Mouse (Mus musculus) liver, embryonic 13.5 days (tissue): ENCODE measurements at regions not wholly inside any gene's neighbourhood (a gene's known extent, or its start where the extent isn't known, plus 50 kb on each side); places are given as distances from the start of the nearest gene placed in this dataset.

ENCODE experiments used
- ATAC-seq: fragments of 200-750 bp; cut with Nextera tagmentation; 2 replicates; pipeline ENCODE4 v1.8.0; 2017; ENCODE audit warnings: low read depth, mild to moderate bottlenecking, moderate number of reproducible peaks, moderate library complexity
- DNase-seq: peaks from one replicate; pipeline ENCODE4 v3.0.0; 2022
- H3K27ac ChIP-seq: fragments of 300-500 bp; sonication (generic); 2 replicates; pipeline ENCODE4 v1.5.1; 2015; ENCODE audit warnings: moderate library complexity, mild to moderate bottlenecking, inconsistent platforms
- H3K27me3 ChIP-seq: fragments of 300-500 bp; sonication (generic); 2 replicates; pipeline ENCODE4 v1.6.1; 2015; ENCODE audit warnings: mild to moderate bottlenecking, inconsistent platforms
- H3K36me3 ChIP-seq: fragments of 300-500 bp; sonication (generic); 2 replicates; pipeline ENCODE4 v1.6.1; 2015; ENCODE audit warnings: mild to moderate bottlenecking, inconsistent platforms
- H3K4me1 ChIP-seq: fragments of 300-500 bp; sonication (generic); replicated peaks from 2 replicates; pipeline ENCODE4 v1.6.1; 2015; ENCODE audit warnings: inconsistent platforms
- H3K4me2 ChIP-seq: fragments of 300-500 bp; sonication (generic); 2 replicates; pipeline ENCODE4 v1.6.1; 2015; ENCODE audit warnings: inconsistent platforms, mild to moderate bottlenecking, moderate library complexity
- H3K4me3 ChIP-seq: fragments of 300-500 bp; sonication (generic); replicated peaks from 2 replicates; pipeline ENCODE4 v1.5.1; 2015; ENCODE audit warnings: mild to moderate bottlenecking, inconsistent platforms
- H3K9ac ChIP-seq: fragments of 300-500 bp; sonication (generic); 2 replicates; pipeline ENCODE4 v1.6.1; 2015; ENCODE audit warnings: mild to moderate bottlenecking, inconsistent platforms
- H3K9me3 ChIP-seq: fragments of 300-500 bp; sonication (generic); replicated peaks from 2 replicates; pipeline ENCODE4 v1.6.1; 2016; ENCODE audit warnings: inconsistent platforms
- WGBS: fragments of 180-500 bp; shearing (Covaris S2); methylation state at CpG from one replicate; pipeline ENCODE4 v1.1.7; 2015; ENCODE audit not compliant: insufficient replicate concordance; 5-methylcytosine and 5-hydroxymethylcytosine counted together

DNA sequence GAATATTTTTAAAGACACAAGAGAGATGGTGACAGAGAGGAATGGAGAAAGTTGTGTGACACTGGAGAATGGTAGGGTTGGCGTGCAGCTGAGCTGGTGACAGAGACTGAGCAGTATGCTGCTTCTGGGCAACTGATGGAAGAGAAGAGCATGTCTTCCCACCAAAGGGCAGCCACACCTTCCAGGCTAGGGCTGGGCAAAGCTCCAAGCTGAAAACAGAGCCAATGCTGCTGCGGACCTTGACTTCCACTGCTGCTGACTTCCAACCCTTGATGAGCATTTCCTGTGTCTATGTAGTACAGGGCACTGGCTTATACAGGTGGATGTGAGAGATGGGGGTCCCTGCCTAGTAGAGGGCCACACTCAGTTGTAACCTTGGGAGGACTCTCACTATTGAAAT is 418.7 kb downstream of the Pik3r1 start:
- Histone ChIP-seq H3K4me3 (no peak overlapping the region), H3K4me2 (no peak overlapping the region), H3K36me3 (no peaks in the 10 kb centered on the region), H3K4me1 (no peaks in the 10 kb centered on the region), H3K27ac (no peak overlapping the region), H3K9ac (no peak overlapping the region), H3K27me3 (no peaks in the 10 kb centered on the region), H3K9me3 (no peaks in the 10 kb centered on the region)
- WGBS, result 73% methylated on average over 2 of the region's 2 CpGs
- DNase-seq (no peak), ATAC-seq (no peak)

DNA sequence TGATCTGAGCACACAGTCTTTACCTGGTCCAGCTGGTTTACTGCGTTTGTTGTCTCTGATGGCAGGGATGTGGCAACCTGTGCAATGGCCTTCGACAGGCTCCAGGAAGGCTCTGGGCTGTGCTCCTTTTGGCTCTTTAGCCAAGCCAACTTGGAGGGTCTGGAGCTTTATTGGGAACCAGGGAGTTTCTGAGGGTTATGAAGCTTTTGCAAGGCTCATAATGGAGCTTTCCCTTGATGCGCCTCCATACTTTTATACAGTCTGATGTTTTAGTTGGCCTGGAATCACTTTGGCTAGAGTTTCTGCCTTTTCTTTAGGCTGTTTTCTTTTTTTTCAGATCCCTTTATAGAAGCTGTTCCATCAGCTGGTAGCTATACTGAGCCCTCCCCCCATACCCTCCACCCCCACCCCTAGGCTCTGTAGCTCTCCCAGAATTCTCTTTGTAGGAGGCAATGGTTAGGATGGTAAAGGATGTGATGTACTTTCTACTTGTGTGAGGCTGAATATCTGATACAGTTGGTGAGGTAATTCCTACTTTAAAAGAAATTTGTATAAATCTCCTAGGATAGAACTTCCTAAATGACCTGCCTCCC is 429.6 kb downstream of the Pik3r1 start:
- 69% methylated on average over 3 of the region's 3 CpGs for WGBS

DNA sequence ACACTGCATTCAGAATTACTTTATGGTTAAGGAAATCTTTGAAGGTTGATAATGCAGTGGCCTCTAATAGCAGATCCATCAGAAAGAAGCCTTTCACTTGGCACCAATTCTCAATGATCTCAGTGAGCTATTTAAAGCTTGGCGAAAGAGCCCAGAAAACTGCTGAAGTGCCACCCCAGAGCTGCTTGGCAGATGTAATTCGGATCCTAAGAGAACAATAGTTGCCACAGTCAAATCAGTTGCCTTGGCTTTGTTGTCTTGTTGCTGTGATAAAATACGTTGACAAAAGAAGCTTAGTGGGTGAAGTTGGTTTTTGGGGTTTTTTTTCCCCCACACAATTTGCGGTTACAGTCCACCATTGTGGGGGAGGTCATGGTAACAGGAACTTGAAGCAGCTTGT is 449.4 kb downstream of the Pik3r1 start:
- 62% methylated on average over 4 of the region's 4 CpGs for WGBS
- DNase-seq (no peak), ATAC-seq (no peak)
- H3K27me3 ChIP-seq, result no peaks in the 10 kb centered on the region
- no peaks in the 10 kb centered on the region for H3K36me3 ChIP-seq
- H3K27ac ChIP-seq, result no peak overlapping the region
- H3K9ac ChIP-seq, result no peak overlapping the region
- no peak overlapping the region for H3K4me2 ChIP-seq
- H3K9me3 ChIP-seq, result no peaks in the 10 kb centered on the region
- no peaks in the 10 kb centered on the region for H3K4me1 ChIP-seq
- no peak overlapping the region for H3K4me3 ChIP-seq

More for the DNA sequence above, 429.6 kb downstream of the Pik3r1 start:
- ATAC-seq (no peak), DNase-seq (no peak)
- H3K9ac ChIP-seq, result no peak overlapping the region
- H3K9me3 ChIP-seq, result no peaks in the 10 kb centered on the region
- H3K4me3 ChIP-seq, result no peak overlapping the region
- H3K27ac ChIP-seq, result no peak overlapping the region
- H3K27me3 ChIP-seq, result no peaks in the 10 kb centered on the region
- no peak overlapping the region for H3K4me2 ChIP-seq
- H3K36me3 ChIP-seq, result no peaks in the 10 kb centered on the region
- H3K4me1 ChIP-seq, result no peaks in the 10 kb centered on the region

DNA sequence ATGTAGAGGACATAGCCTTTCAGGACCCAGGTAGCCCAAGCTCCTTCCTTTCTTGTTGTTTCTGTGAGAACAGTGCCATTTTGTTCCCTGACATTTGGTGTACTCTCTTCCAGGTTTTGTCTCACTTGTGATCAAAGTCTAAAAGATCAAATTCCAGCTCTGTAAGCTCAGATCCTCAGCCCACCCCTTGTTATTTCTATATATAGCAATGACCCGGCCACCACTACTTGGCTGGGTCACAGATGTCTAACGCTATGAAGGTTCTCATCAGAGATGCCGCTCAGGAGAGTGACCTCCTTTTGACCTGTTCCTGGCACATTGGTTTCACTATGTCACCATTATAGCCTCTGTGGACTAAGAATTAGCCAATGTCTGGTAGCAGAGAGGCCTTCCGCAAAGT is 451.7 kb downstream of the Pik3r1 start:
- no peak overlapping the region for H3K27ac ChIP-seq
- DNase-seq, result no peak
- no peaks in the 10 kb centered on the region for H3K4me1 ChIP-seq
- no peak overlapping the region for H3K4me2 ChIP-seq
- 77% methylated on average over 4 of the region's 4 CpGs for WGBS
- H3K4me3 ChIP-seq, result no peak overlapping the region
- no peaks in the 10 kb centered on the region for H3K27me3 ChIP-seq
- H3K36me3 ChIP-seq, result no peaks in the 10 kb centered on the region
- H3K9me3 ChIP-seq, result no peaks in the 10 kb centered on the region
- H3K9ac ChIP-seq, result no peak overlapping the region
- no peak for ATAC-seq

- ATAC-seq, result no peak
- Histone ChIP-seq H3K27ac (no peak overlapping the region), H3K27me3 (no peaks in the 10 kb centered on the region), H3K4me3 (no peak overlapping the region), H3K9me3 (no peaks in the 10 kb centered on the region), H3K36me3 (no peaks in the 10 kb centered on the region), H3K4me1 (no peaks in the 10 kb centered on the region), H3K9ac (no peak overlapping the region), H3K4me2 (no peak overlapping the region)
- DNase-seq, result no peak
Measured at GRCm38 (mm10) chr13:101314040-101314439, 454.0 kb downstream of the Pik3r1 start.

DNA sequence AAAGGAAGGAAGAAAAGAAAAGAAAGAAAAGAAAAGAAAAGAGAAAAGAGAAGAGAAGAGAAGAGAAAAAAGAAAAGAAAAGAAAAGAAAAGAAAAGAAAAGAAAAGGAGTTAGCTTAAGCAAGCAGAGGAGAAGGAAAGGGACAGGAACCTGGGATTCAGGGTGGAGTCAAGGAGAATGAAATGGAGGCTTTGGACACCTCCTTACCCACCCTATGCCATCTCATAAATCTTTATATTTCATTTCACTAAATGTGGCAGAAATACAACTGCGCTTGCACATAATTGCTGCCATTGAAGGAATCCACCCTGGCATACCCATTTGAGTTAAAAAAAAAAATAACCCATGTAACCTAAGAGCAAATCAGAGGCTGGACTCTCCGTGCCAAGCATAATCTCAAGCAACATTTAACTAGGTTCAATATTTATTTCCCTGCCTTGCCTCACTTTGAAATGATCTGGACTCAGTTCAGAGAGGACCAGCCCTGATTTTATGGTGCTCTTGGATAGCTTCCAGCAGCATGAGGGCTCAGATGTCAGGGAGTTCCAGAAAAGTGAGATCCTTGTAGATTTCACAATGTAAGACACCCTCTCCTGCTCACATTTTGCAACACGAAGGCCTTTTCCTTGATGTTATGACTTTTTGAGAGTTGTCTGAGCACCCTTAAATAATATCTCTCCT is 456.2 kb downstream of the Pik3r1 start:
- H3K4me2 ChIP-seq, result no peak overlapping the region
- H3K9ac ChIP-seq, result no peak overlapping the region
- H3K4me3 ChIP-seq, result no peak overlapping the region
- no peaks in the 10 kb centered on the region for H3K4me1 ChIP-seq
- no peaks in the 10 kb centered on the region for H3K36me3 ChIP-seq
- no peaks in the 10 kb centered on the region for H3K9me3 ChIP-seq
- no peak overlapping the region for H3K27ac ChIP-seq
- ATAC-seq, result no peak
- H3K27me3 ChIP-seq, result no peaks in the 10 kb centered on the region
- WGBS, result 61% methylated on average over 3 of the region's 3 CpGs
- no peak for DNase-seq

- 36% methylated on average over 5 of the region's 5 CpGs for WGBS
- no peaks in the 10 kb centered on the region for H3K9me3 ChIP-seq
Measured at GRCm38 (mm10) chr13:101308724-101309123, 459.3 kb downstream of the Pik3r1 start.

DNA sequence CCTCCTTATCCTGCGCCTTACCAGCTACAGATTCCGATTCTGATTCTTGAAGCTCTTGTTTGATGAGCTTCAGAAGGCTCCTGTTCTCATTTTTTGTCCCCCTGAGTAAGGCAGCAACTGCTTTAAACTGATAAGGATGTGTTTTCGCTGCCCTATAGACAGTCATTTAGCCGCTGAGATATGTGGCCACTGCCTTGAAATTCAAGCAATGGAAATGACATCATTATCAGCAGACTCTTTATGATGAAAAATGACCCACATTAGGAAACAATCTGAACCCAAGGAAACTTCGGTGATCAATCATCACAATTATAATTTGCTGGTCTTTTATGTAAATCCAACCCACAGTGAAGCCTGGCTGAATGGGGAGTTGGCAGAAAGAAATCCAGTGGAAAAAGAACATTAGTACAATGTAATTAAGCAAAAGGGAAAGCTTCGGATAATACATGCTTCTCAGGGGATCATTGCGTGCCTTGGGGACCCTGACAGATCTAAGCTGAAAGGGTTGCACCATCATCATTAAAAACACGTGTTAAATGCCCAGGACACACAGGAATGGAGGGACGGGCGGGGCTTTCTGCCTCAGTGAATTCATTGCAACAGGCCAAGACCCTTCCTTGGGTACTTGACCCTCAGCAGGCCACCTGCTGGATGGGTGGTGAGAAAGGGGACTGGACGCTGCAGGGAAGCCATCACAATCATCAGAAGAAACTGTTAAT is 462.2 kb downstream of the Pik3r1 start:
- Histone ChIP-seq H3K36me3 (no peaks in the 10 kb centered on the region), H3K4me2 (no peak overlapping the region), H3K9me3 (no peaks in the 10 kb centered on the region), H3K27me3 (no peaks in the 10 kb centered on the region), H3K27ac (no peak overlapping the region), H3K4me1 (no peaks in the 10 kb centered on the region), H3K9ac (no peak overlapping the region), H3K4me3 (no peak overlapping the region)
- no peak for ATAC-seq
- WGBS, result 58% methylated on average over 11 of the region's 11 CpGs
- DNase-seq, result no peak

More at GRCm38 (mm10) chr13:101308724-101309123, 459.3 kb downstream of the Pik3r1 start:
- no peak overlapping the region for H3K9ac ChIP-seq
- H3K36me3 ChIP-seq, result no peaks in the 10 kb centered on the region
- H3K27ac ChIP-seq, result no peak overlapping the region
- DNase-seq (no peak), ATAC-seq (no peak)
- H3K4me3 ChIP-seq, result no peak overlapping the region
- no peaks in the 10 kb centered on the region for H3K4me1 ChIP-seq
- H3K27me3 ChIP-seq, result no peaks in the 10 kb centered on the region
- H3K4me2 ChIP-seq, result no peak overlapping the region

DNA sequence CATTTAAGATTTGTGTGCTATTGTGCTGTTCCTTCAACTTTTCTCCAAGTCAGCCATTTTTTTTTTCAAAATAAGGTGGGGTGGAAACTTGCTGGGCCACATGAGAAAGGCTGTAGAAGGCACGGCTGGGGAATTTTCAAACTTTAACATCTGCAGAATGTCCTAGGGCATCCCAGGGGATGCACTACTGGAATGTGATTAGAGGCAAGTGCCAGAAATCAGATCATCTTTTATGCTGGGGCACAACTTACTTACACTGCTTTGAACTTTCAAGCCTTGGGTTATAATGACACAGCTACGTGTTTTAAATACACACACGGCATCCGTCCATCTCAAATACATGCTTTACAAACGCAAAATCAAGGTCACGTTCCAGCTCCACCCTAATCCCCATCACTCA is 463.0 kb downstream of the Pik3r1 start:
- H3K36me3 ChIP-seq, result no peaks in the 10 kb centered on the region
- H3K4me3 ChIP-seq, result no peak overlapping the region
- no peak overlapping the region for H3K9ac ChIP-seq
- no peak for DNase-seq
- 70% methylated on average over 6 of the region's 6 CpGs for WGBS
- no peak for ATAC-seq
- H3K4me2 ChIP-seq, result no peak overlapping the region
- no peaks in the 10 kb centered on the region for H3K9me3 ChIP-seq
- H3K27ac ChIP-seq, result no peak overlapping the region
- no peaks in the 10 kb centered on the region for H3K27me3 ChIP-seq
- no peaks in the 10 kb centered on the region for H3K4me1 ChIP-seq

DNA sequence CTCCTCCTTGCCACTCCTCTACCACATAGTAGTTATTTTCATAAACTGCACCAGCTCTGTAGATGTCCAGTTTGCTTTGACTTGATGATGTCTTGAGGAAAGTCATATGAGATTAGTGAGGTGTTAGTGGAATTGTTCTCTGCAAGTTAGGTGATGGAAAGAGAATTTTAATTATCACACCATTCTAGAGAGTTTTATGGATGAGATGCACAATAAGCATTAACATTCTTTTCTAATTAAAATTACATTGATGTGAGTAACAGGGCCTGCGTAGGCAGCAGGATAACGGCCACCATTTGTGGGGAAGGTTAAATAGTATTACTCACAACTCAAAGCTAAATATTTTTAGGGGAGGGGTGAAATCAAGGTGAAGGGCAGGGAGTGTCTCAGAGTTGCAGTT is 466.7 kb downstream of the Pik3r1 start:
- no peak overlapping the region for H3K9ac ChIP-seq
- H3K4me2 ChIP-seq, result no peak overlapping the region
- H3K4me1 ChIP-seq, result no peaks in the 10 kb centered on the region
- no peaks in the 10 kb centered on the region for H3K9me3 ChIP-seq
- no peaks in the 10 kb centered on the region for H3K36me3 ChIP-seq
- ATAC-seq (no peak), DNase-seq (no peak)
- no peak overlapping the region for H3K4me3 ChIP-seq
- H3K27ac ChIP-seq, result no peak overlapping the region
- H3K27me3 ChIP-seq, result no peaks in the 10 kb centered on the region
- WGBS, result 68% methylated on average over 2 of the region's 2 CpGs

DNA sequence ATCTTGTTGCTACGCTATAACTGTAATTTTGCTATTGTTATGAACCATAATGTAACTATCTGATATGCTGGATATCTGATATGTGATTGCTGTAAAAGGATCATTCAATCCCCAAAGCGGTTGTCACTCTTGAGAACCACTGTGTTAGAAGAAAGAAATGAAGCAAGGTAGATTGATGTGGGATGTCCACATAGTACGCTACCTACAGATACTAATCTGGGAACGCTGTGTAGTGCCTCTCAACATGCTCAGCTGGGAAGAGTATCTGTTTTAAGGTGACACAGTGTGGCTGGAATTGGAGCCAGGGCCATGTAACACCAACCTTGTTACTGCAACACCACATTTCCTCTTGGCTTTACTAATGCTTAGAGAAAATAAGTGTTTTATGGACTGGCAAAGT is 456.2 kb upstream of the Slc30a5 start:
- DNase-seq (no peak), ATAC-seq (no peak)
- Histone ChIP-seq H3K9ac (no peak overlapping the region), H3K9me3 (no peaks in the 10 kb centered on the region), H3K4me3 (no peak overlapping the region), H3K27ac (no peak overlapping the region), H3K4me1 (no peaks in the 10 kb centered on the region), H3K27me3 (no peaks in the 10 kb centered on the region), H3K36me3 (no peaks in the 10 kb centered on the region), H3K4me2 (no peak overlapping the region)
- WGBS, result 66% methylated on average over 4 of the region's 4 CpGs

DNA sequence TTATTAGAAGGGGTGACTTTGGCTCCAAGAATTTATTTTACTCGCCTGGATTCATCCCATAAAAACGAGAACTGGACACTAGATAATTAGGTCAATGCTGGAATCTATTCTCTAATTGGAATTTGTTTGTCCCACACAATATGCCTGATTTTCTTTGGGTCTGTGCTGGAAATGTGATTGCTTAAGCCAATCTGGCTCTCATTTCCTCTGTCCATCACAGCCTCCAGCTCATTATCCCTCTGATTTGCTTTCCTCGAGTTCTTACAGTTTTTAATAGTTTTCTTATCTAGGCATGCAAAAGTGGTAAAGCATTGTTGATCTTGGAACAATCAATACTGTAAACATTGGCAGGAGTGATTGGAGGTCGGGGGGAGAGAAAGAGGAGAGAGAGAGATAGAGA is 453.9 kb upstream of the Slc30a5 start:
- Histone ChIP-seq H3K36me3 (no peaks in the 10 kb centered on the region), H3K27ac (no peak overlapping the region), H3K4me3 (no peak overlapping the region), H3K9ac (no peak overlapping the region), H3K9me3 (no peaks in the 10 kb centered on the region), H3K27me3 (no peaks in the 10 kb centered on the region), H3K4me2 (no peak overlapping the region), H3K4me1 (no peaks in the 10 kb centered on the region)
- 31% methylated on average over 4 of the region's 4 CpGs for WGBS
- no peak for DNase-seq
- ATAC-seq, result no peak
